Mouse (Mus musculus): Measurements from ENCODE around the gene Marveld3. TPM values are rescaled to one million over a fixed set of nuclear protein-coding genes. Genes with fewer than 3 reads are reported as not detected.
A peak's percentile ranks its signal among the peaks of the same experiment; 100 is the strongest.

Gene Marveld3
- total and polyA plus RNA-seq, 2 experiments from 2014 or later, result 1.4 to 1.6 TPM

- H3K4me2 ChIP-seq (ENCODE audit: low read depth, low read length, poor library complexity, severe bottlenecking), result no peak overlapping the region
- no peaks in the 10 kb centered on the region for H3K9me3 ChIP-seq (ENCODE audit: low read length)
- H3K4me3 ChIP-seq (ENCODE audit: low read depth, low read length), result no peak overlapping the region
- 75% methylated on average over 2 of the region's 2 CpGs for WGBS
- no peak overlapping the region for H3K9ac ChIP-seq (replicated peaks; ENCODE audit: low read length, poor library complexity, severe bottlenecking)
- H3K27ac ChIP-seq (ENCODE audit: low read depth, low read length), result no peak overlapping the region
- peaks cover 41% of the 10 kb centered on the region for H3K36me3 ChIP-seq (ENCODE audit: insufficient read depth, low read length)
- no peaks in the 10 kb centered on the region for H3K27me3 ChIP-seq (ENCODE audit: insufficient read depth, low read length)
- H3K4me1 ChIP-seq (ENCODE audit: insufficient read depth, low read length), result no peaks in the 10 kb centered on the region
- DNase-seq (ENCODE audit: low spot score) (no peak), ATAC-seq (ENCODE audit: low FRiP score) (no peak)
- TF ChIP-seq CTCF (IDR thresholded peaks at IDR 0.05), result no peak
Measured at GRCm38 (mm10) chr8:109941606-109942360, 20.2 kb downstream of the Marveld3 start.

- 76% methylated on average over 8 of the region's 8 CpGs for WGBS
- DNase-seq (ENCODE audit: low spot score) (peak; percentile 62), ATAC-seq (ENCODE audit: low FRiP score) (no peak)
- peaks cover 32% of the 10 kb centered on the region for H3K36me3 ChIP-seq (ENCODE audit: insufficient read depth, low read length)
- H3K4me2 ChIP-seq (ENCODE audit: low read depth, low read length, poor library complexity, severe bottlenecking), result no peak overlapping the region
- no peaks in the 10 kb centered on the region for H3K27me3 ChIP-seq (ENCODE audit: insufficient read depth, low read length)
- no peak overlapping the region for H3K9ac ChIP-seq (replicated peaks; ENCODE audit: low read length, poor library complexity, severe bottlenecking)
- no peak overlapping the region for H3K27ac ChIP-seq (ENCODE audit: low read depth, low read length)
- no peaks in the 10 kb centered on the region for H3K9me3 ChIP-seq (ENCODE audit: low read length)
- no peak overlapping the region for H3K4me3 ChIP-seq (ENCODE audit: low read depth, low read length)
- TF ChIP-seq CTCF (IDR thresholded peaks at IDR 0.05), result no peak
- no peaks in the 10 kb centered on the region for H3K4me1 ChIP-seq (ENCODE audit: insufficient read depth, low read length)
Measured at GRCm38 (mm10) chr8:109920406-109921390, 41.3 kb downstream of the Marveld3 start.

DNA sequence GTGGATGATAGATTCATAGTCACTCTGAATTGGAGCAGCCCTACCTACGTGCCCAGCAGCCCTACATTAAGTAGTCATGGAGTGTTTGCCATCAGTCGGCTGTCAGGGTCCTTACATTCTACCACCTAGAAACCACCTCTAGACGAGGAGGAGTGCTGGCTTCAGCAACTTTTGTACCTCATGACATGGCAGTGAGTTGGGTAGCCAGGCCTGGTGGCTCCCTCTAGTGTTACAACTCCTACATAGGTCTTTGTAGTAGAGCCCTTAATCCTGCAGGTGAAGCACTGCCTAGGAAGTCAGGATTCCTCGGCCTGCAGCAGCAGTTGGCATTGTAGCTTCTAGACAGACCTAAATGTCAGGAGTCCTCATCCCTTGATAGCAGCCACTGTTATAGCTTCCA, 44.7 kb downstream of the Marveld3 start:
- no peak overlapping the region for H3K9ac ChIP-seq (replicated peaks; ENCODE audit: low read length, poor library complexity, severe bottlenecking)
- ATAC-seq (ENCODE audit: low FRiP score) (no peak), DNase-seq (ENCODE audit: low spot score) (peak; percentile 64)
- H3K4me2 ChIP-seq (ENCODE audit: low read depth, low read length, poor library complexity, severe bottlenecking), result no peak overlapping the region
- H3K4me3 ChIP-seq (ENCODE audit: low read depth, low read length), result no peak overlapping the region
- H3K4me1 ChIP-seq (ENCODE audit: insufficient read depth, low read length), result no peaks in the 10 kb centered on the region
- H3K27me3 ChIP-seq (ENCODE audit: insufficient read depth, low read length), result no peaks in the 10 kb centered on the region
- TF ChIP-seq CTCF (IDR thresholded peaks at IDR 0.05), result peak; percentile 75
- H3K36me3 ChIP-seq (ENCODE audit: insufficient read depth, low read length), result peaks cover 40% of the 10 kb centered on the region
- no peak overlapping the region for H3K27ac ChIP-seq (ENCODE audit: low read depth, low read length)
- 43% methylated on average over 4 of the region's 4 CpGs for WGBS
- H3K9me3 ChIP-seq (ENCODE audit: low read length), result no peaks in the 10 kb centered on the region

- no peaks in the 10 kb centered on the region for H3K9me3 ChIP-seq (ENCODE audit: low read length)
- 88% methylated on average over 4 of the region's 4 CpGs for WGBS
- no peak overlapping the region for H3K4me3 ChIP-seq (ENCODE audit: low read depth, low read length)
- no peak overlapping the region for H3K9ac ChIP-seq (replicated peaks; ENCODE audit: low read length, poor library complexity, severe bottlenecking)
- no peak for TF ChIP-seq CTCF (IDR thresholded peaks at IDR 0.05)
- H3K4me1 ChIP-seq (ENCODE audit: insufficient read depth, low read length), result no peaks in the 10 kb centered on the region
- ATAC-seq (ENCODE audit: low FRiP score) (no peak), DNase-seq (ENCODE audit: low spot score) (no peak)
- H3K36me3 ChIP-seq (ENCODE audit: insufficient read depth, low read length), result peaks cover 40% of the 10 kb centered on the region
- H3K4me2 ChIP-seq (ENCODE audit: low read depth, low read length, poor library complexity, severe bottlenecking), result no peak overlapping the region
- H3K27me3 ChIP-seq (ENCODE audit: insufficient read depth, low read length), result no peaks in the 10 kb centered on the region
- no peak overlapping the region for H3K27ac ChIP-seq (ENCODE audit: low read depth, low read length)
Measured at GRCm38 (mm10) chr8:109907376-109907775, 54.6 kb downstream of the Marveld3 start.

GRCm38 (mm10) chr8:109906907-109907306, 55.1 kb downstream of the Marveld3 start:
- 92% methylated on average over 3 of the region's 3 CpGs for WGBS
- Histone ChIP-seq H3K36me3 (ENCODE audit: insufficient read depth, low read length) (peaks cover 36% of the 10 kb centered on the region), H3K9me3 (ENCODE audit: low read length) (no peaks in the 10 kb centered on the region), H3K4me2 (ENCODE audit: low read depth, low read length, poor library complexity, severe bottlenecking) (no peak overlapping the region), H3K27me3 (ENCODE audit: insufficient read depth, low read length) (no peaks in the 10 kb centered on the region), H3K9ac (replicated peaks; ENCODE audit: low read length, poor library complexity, severe bottlenecking) (no peak overlapping the region), H3K4me1 (ENCODE audit: insufficient read depth, low read length) (no peaks in the 10 kb centered on the region), H3K4me3 (ENCODE audit: low read depth, low read length) (no peak overlapping the region), H3K27ac (ENCODE audit: low read depth, low read length) (no peak overlapping the region)
- DNase-seq (ENCODE audit: low spot score), result no peak
- TF ChIP-seq CTCF (IDR thresholded peaks at IDR 0.05), result no peak
- no peak for ATAC-seq (ENCODE audit: low FRiP score)

All from midbrain, postnatal 0 days (tissue).